Mouse (Mus musculus) kidney, adult 8-10 months (tissue): ENCODE data around the gene Akr1c13.

Source experiments
- DNase-seq, 2 experiments: peaks; one replicate each; pipeline ENCODE4 v3.0.0; 2022

Akr1c13 gene

GRCm38 (mm10) chr13:4244861-4245559, 54.1 kb downstream of the Akr1c13 start:
- peak; percentile 75 to 79 for DNase-seq

- no peak for DNase-seq
Measured at GRCm38 (mm10) chr13:4249347-4249746, 58.4 kb downstream of the Akr1c13 start.
